ENCODE assay signal across 8 mouse cellular contexts in the genomic region with DNA sequence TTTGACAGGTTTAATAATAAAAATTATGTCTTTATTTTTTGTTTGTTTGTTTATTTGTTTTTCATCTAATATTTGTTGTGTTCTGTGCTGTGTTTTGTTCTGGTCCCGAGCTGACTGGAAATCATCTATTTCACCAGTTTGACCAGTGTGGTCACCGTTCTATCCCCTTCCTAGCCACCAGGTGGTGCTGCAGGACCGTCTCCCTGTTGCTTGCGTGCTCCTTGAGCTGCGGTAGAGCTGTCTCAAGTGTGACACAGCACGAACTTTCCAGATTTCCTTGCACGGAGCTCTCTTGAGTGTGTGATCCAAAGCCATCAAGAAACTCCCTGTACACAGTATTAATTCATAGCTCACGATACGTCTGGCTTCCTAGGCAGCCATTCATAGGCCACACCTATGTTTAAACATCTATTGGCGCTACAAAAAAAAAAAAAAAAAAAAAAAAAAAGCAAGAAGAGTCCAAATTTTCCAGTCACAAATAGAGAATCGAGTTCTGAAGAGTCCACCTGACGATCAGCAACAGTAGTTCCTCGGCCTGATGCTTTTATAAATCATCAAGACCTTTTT. TPM values are rescaled to one million over a fixed set of nuclear protein-coding genes. Genes with fewer than 3 reads are reported as not detected.
DNase-seq lines count a peak whose midpoint lies in the region; ATAC-seq and TF ChIP-seq lines count a peak whose summit lies in the region.

No protein-coding gene starts in this region.

- no peak overlapping the region for H3K9ac ChIP-seq in embryonic facial prominence, embryonic 13.5 days
- H3K9ac ChIP-seq in kidney, embryonic 14.5 days (ENCODE audit: low read depth, low read length) = no peak overlapping the region
- H3K9ac ChIP-seq in liver, adult 2 months (ENCODE audit: low read depth, low read length) = no peak overlapping the region

- no peak overlapping the region for H3K4me3 ChIP-seq in embryonic facial prominence, embryonic 13.5 days
- no peak overlapping the region for H3K4me3 ChIP-seq in heart, embryonic 10.5 days
- H3K4me3 ChIP-seq in kidney, embryonic 14.5 days (ENCODE audit: low read length) = no peak overlapping the region
- H3K4me3 ChIP-seq in liver, adult 2 months (ENCODE audit: insufficient read depth, low read depth, low read length) = no peak overlapping the region
- no peak overlapping the region for H3K4me3 ChIP-seq in myocyte

- no peak overlapping the region for H3K27ac ChIP-seq in embryonic facial prominence, embryonic 13.5 days
- no peak overlapping the region for H3K27ac ChIP-seq in heart, embryonic 10.5 days
- no peak overlapping the region for H3K27ac ChIP-seq in kidney, embryonic 14.5 days (ENCODE audit: low read depth, low read length)
- no peak overlapping the region for H3K27ac ChIP-seq in liver, adult 2 months (replicated peaks; ENCODE audit: insufficient read depth, low read depth, low read length)

- H3K36me3 ChIP-seq in embryonic facial prominence, embryonic 13.5 days = no peaks in the 10 kb centered on the region; the same call in 1 of the 2 replicates
- H3K36me3 ChIP-seq in heart, embryonic 10.5 days = no peaks in the 10 kb centered on the region; the same call in 1 of the 2 replicates
- no peaks in the 10 kb centered on the region; the same call in 1 of the 2 replicates for H3K36me3 ChIP-seq in kidney, embryonic 14.5 days (ENCODE audit: control insufficient read depth, insufficient read depth, low read length)
- H3K36me3 ChIP-seq in liver, adult 2 months (ENCODE audit: control insufficient read depth, insufficient read depth, low read length) = no peaks in the 10 kb centered on the region
- H3K36me3 ChIP-seq in myocyte (ENCODE audit: control insufficient read depth, insufficient read depth) = no peaks in the 10 kb centered on the region

- TF ChIP-seq CTCF in liver, adult 2 months (IDR thresholded peaks at IDR 0.05; ENCODE audit: low read depth, low read length) = peak; percentile 100

- no peaks in the 10 kb centered on the region for H3K27me3 ChIP-seq in embryonic facial prominence, embryonic 13.5 days
- H3K27me3 ChIP-seq in heart, embryonic 10.5 days (ENCODE audit: insufficient read depth, poor library complexity, severe bottlenecking) = no peaks in the 10 kb centered on the region
- H3K27me3 ChIP-seq in kidney, embryonic 14.5 days (ENCODE audit: control insufficient read depth, insufficient read depth, low read length) = no peaks in the 10 kb centered on the region
- H3K27me3 ChIP-seq in liver, adult 2 months (ENCODE audit: control insufficient read depth, insufficient read depth, low read length) = no peaks in the 10 kb centered on the region
- H3K27me3 ChIP-seq in myocyte (ENCODE audit: control insufficient read depth, insufficient read depth, insufficient read length) = no peaks in the 10 kb centered on the region

- H3K4me1 ChIP-seq in embryonic facial prominence, embryonic 13.5 days = no peaks in the 10 kb centered on the region
- H3K4me1 ChIP-seq in heart, embryonic 10.5 days = no peaks in the 10 kb centered on the region
- no peaks in the 10 kb centered on the region for H3K4me1 ChIP-seq in kidney, embryonic 14.5 days (ENCODE audit: control insufficient read depth, insufficient read depth, low read length)
- H3K4me1 ChIP-seq in liver, adult 2 months (ENCODE audit: control insufficient read depth, insufficient read depth, low read length) = peaks cover 2% of the 10 kb centered on the region; the same call in 1 of the 2 replicates

- WGBS in embryonic facial prominence, embryonic 13.5 days = 24% methylated on average over 13 of the region's 13 CpGs
- WGBS in heart, embryonic 10.5 days = 23% methylated on average over 13 of the region's 13 CpGs
- WGBS in kidney, embryonic 14.5 days = 25% methylated on average over 13 of the region's 13 CpGs
- WGBS in liver, adult 2 months = 21% methylated on average over 13 of the region's 13 CpGs

- peak; percentile 60; the same call in 1 of the 2 replicates for ATAC-seq in embryonic facial prominence, embryonic 13.5 days (ENCODE audit: insufficient number of reproducible peaks, insufficient read depth, low FRiP score, low TSS enrichment, low read depth)
- peak; percentile 72 for ATAC-seq in kidney, embryonic 14.5 days (ENCODE audit: low FRiP score, low TSS enrichment)

- peak; percentile 71 for DNase-seq in A20 (ENCODE audit: low read depth, low spot score)
- DNase-seq in adrenal gland, postnatal 36 days = peak; percentile 83 to 89
- DNase-seq in heart, embryonic 10.5 days (ENCODE audit: low spot score) = peak; percentile 88
- DNase-seq in liver, adult 2 months (ENCODE audit: extremely low read depth, low read depth, low spot score) = peak; percentile 43
- DNase-seq in spleen, postnatal 36 days (ENCODE audit: low spot score in 2 of 2) = peak; percentile 64 to 68

- no peak overlapping the region for H3ac ChIP-seq in myocyte (ENCODE audit: control insufficient read depth, insufficient read length)

- no peak for TF ChIP-seq POLR2A in liver, adult 2 months (IDR thresholded peaks at IDR 0.05; ENCODE audit: extremely low read depth, insufficient read depth, low read length)
- no peak for TF ChIP-seq POLR2A in myocyte (IDR thresholded peaks at IDR 0.05; ENCODE audit: insufficient read length, low read depth)

- H3K79me2 ChIP-seq in liver, adult 2 months (ENCODE audit: control insufficient read depth, insufficient read depth, low read length) = no peaks in the 10 kb centered on the region
- H3K79me2 ChIP-seq in myocyte (ENCODE audit: control insufficient read depth, insufficient read depth) = no peaks in the 10 kb centered on the region

- 0 out of 2 replicates have a peak overlapping the region, but pooled peaks have one; percentile 7 for H3K4me2 ChIP-seq in embryonic facial prominence, embryonic 13.5 days
- no peak overlapping the region for H3K4me2 ChIP-seq in kidney, embryonic 14.5 days (replicated peaks; ENCODE audit: low read depth, low read length)
- H3K4me2 ChIP-seq in myocyte (ENCODE audit: low read depth) = peak overlapping the region; percentile 3

- H3K9me3 ChIP-seq in embryonic facial prominence, embryonic 13.5 days = no peaks in the 10 kb centered on the region
- H3K9me3 ChIP-seq in heart, embryonic 10.5 days = no peaks in the 10 kb centered on the region
- no peaks in the 10 kb centered on the region for H3K9me3 ChIP-seq in kidney, embryonic 14.5 days (ENCODE audit: control insufficient read depth, low read length)

TF ChIP-seq in myocyte, 11 proteins besides CTCF, POLR2A, EP300 and RAD21:
- no peak for TF ChIP-seq SRF (IDR thresholded peaks at IDR 0.05; ENCODE audit: control insufficient read depth, insufficient read length, low read depth)
- peak; percentile 40 for TF ChIP-seq POLR2AphosphoS2 (IDR thresholded peaks at IDR 0.05; ENCODE audit: insufficient read length, low read depth)

RNA-seq across cellular contexts. Expression of gene Sub1, which starts 24.8 kb away (rescaled TPM):
- total RNA-seq in adrenal gland, postnatal 36 days (2021) = 100 to 1,000 TPM; 226 to 248 TPM
- polyA plus RNA-seq in embryonic facial prominence, embryonic 13.5 days (2015; fragmentation: Nextera tagmentation; extraction: Ambion mirVana) = 721 and 790 TPM in 2 replicates
- polyA plus RNA-seq in heart, embryonic 10.5 days (2016; fragmentation: Nextera tagmentation; extraction: Ambion mirVana) = 627 and 739 TPM in 2 replicates
- 790 and 1,118 TPM in 2 replicates for polyA plus RNA-seq in kidney, embryonic 14.5 days (2014; fragmentation: Nextera tagmentation; extraction: Ambion mirVana)
- 37.6 and 63.4 TPM in 2 replicates for total RNA-seq in liver, adult 2 months (2014; rRNA removed)
- polyA plus RNA-seq in liver, adult 2 months (2012; rRNA removed) = 2.4 and 2.8 TPM in 2 replicates
- polyA plus RNA-seq in myocyte (2012; fragmentation: generic; extraction: Trizol) = 156 TPM

Comparison
In these comparisons a context has a peak if more than half of its experiments do, and no peak if none do; other contexts are left out.
1. RNA of gene Sub1, which starts 24.8 kb away (polyA plus RNA-seq): 790 to 1,118 TPM in kidney, embryonic 14.5 days, 627 to 739 TPM in heart, embryonic 10.5 days, 721 to 790 TPM in embryonic facial prominence, embryonic 13.5 days and 156 TPM in myocyte (single experiment); 2.4 to 2.8 TPM in liver, adult 2 months; every median in the first group is over 10 times any median in the second.
2. Peak in every context shown above with its lines, with median percentiles within 50 percentile points of each other: DNase-seq.